Mouse (Mus musculus) lung, adult 18-20 months (tissue): Measurements from ENCODE around the gene Grhl1.

Experiments used
- DNase-seq, 2 experiments: peaks; one replicate each; pipeline ENCODE4 v3.0.0; 2022; ENCODE audit warnings: mixed read lengths in 2 of 2

The Grhl1 gene

DNA sequence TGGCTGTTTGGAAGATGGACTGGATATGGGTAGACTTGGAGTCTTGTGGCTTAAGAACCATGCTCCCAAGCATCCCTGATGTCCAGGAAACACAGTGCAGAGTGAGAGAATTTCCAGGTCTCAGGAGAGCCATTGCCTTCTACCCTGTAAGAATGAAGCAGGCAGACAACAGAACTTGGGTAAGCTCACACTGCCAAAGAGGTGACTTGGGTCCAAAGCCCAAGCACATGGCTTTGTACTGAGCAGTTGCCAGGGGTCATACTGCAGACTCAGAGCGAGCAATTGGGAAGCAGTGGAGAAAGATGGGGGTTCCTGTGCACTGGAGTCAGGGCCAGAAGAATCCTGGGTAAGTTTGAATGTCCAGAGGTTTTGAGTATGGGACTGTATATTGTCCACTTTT is 76.0 kb downstream of the Grhl1 start:
- DNase-seq: no peak

DNA sequence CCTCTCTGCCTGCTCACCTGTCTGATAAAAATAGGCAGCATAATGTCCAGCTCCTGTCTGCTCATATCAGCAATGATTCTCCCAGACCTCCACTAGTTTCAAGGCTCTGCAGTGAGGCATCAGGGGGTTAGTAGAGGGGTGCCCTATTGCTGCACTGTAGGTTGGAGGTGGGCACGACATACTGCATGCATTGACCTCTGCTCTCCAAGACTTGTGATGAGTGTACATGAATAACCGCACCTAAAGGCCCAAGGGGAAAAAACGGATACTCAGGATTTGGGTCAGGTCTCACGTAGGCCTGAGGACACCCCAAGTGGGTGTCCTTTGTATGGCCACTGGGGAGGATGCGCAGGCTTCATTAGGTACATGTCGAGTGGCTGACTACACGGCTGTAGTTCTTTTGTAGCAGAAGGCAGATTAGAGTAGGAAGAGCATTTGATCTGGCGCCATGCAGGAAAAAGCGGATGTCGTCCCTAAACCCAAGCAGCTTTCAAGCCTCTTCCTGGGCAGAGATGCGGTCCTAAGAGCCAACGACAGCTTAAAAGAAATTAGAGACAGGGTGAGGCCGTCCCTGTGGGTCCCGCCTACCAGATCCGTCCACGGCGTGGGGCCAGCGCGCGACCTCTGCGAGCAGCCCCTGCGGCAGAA is 78.5 kb downstream of the Grhl1 start:
- DNase-seq: no peak

DNA sequence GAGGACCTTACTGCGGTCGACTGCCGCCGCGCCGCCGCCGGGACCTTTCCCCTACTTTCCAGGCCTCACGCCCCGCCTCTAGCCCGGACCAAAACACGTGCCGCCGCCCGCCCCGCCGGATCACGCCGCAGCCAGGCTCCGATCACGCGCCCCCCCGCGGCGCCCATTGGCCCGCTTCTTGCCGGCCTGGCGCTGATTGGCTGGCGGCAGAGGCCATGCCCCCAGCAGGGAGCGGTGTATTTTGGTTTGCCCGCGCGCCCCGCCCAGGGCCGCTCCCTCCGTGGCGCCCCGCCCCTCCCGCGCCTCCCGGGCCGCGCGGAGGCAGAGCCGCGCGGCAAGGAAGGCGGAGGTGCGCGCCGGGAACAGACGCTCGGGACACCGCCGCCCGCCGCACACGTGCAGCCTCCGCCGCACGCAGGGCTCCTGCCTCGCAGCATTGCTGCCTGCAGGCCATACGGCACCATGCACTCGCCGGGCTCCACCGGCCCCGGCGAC is 79.0 kb downstream of the Grhl1 start, which contains the start of gene Klf11:
TSS of gene Klf11 (plus strand) at position 212 of the 495 bp plus-strand sequence.
- peak; percentile 98 for DNase-seq

DNA sequence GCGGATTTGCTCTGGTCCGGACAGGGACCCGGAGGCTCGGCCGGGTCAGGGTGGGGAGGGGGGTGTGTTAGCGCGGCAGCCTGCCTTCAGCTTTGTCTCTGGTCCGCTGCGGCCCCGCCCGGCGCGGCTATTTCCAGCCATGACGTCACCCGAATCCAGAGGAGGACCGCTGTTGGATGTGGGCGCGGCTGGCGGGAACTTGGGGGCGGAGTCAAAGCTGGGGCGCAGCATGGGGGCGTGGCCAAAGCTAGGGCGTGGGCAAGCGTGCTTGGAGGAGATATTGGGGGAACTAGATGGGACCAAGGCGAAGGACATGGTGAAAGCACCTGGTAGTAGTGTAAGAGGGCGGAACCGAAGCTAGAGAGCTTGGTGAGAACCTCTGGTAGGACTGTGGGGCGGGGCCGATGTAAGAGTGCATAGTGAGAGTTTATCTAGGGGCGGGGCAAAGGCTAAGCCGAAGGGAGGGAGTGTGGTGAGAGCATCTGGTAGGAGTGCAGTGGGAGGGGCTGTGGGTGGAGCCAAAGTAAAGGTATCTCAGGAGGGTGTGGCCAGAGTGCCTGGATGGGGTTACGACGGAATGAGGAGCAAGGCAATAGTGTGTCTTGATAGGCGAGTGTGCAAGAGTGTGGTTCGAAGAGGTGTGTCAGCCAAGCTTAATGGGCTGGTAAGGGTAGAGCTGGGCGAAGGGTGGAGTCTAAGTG is 79.7 kb downstream of the Grhl1 start:
- DNase-seq: peak; percentile 98 to 99

- no peak for DNase-seq
Measured at GRCm38 (mm10) chr12:24654065-24654862, 82.2 kb downstream of the Grhl1 start.

DNA sequence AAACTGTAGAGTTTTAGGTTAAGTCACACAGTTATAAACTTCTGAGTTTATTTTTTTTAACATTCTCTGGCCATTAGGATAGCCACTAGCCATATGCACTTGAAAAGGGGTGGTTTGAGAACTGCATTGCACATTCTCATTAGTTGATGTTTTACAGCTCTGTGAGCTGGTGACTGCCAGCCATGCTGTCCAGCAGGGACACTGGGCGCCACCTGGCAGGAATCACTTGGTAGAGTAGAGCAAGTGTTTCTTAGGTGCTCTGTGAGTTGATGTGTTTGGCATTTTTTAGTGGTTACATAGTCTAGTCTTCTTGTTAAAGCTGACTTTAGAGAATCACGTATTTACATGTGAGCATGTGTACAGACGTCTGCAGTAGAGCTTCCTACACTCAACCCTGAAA is 84.4 kb downstream of the Grhl1 start:
- DNase-seq: no peak

GRCm38 (mm10) chr12:24658998-24659397 is 86.9 kb downstream of the Grhl1 start:
- no peak for DNase-seq

DNA sequence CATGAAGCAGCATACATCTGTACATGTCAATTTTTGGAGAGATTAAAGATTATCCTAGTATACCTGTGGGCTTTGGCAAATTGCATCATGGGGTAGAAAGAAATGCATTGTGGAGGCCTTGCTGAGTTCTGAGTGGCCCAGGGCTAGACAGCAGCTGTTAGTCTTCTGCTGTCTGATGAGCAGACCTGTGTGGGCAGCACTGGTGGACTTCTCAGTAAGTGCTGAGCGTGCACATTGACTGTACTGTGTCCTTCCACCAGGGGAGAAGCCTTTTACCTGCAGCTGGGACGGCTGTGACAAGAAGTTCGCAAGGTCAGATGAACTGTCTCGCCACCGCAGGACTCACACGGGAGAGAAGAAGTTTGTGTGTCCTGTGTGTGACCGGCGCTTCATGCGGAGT is 87.8 kb downstream of the Grhl1 start:
- no peak for DNase-seq

- no peak for DNase-seq
Measured at GRCm38 (mm10) chr12:24661100-24661499, 89.0 kb downstream of the Grhl1 start.

GRCm38 (mm10) chr12:24662131-24662530 is 90.0 kb downstream of the Grhl1 start:
- no peak for DNase-seq
